Mouse (Mus musculus): Measurements from ENCODE around the gene Krt90. TPM values are rescaled to one million over a fixed set of nuclear protein-coding genes. Genes with fewer than 3 reads are reported as not detected.

Krt90 gene
- not detected for total RNA-seq (2023)

DNA sequence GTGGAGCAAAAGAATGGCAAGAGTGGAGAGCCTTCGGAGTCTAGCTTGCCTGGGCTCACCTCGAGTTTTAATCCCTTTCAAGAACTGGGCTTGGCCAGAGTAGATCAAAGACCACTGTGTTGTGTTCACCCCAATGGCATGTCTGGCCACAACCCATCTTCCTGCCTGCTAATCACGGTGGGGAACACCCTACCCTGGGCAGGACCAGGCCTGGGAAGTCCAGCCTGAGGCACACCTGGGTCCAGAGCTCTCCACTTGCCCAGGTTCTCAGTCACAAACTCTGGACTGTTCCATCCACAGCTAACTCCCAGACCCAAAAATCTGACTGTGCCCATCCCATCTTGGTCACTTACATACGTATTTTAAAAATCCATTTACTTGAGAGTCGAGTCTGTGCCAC lies at the start of gene Krt90:
Gene Krt90, minus strand, starts transcription at position 101 of the 400 bp plus-strand sequence.

DNA sequence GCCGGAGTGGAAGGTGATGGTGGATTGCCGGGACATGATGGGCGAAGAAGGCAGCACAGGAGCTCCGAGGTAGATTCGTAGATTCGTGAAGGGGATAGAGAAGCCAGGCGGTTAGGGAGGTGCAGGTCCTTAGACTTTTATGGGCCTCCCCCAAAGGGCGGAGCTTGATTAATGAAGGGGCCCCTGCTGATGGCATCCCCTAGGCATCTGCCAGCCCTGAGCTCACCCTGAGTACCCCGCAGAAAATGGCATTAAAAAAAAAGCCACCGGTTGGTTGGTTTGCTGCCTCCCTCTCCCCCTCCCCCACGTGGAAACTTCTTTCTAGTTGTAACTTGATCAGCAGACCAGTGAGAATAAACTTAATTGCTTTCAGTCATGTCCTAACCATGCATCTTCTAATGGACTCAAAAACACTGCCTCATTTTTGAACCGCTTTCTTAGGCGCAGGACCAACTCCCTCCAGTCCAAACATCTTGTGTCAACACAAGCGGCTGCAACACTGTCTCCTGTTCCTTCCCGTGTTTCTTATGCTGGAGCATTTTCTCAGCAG lies 11.1 kb upstream of the Krt90 start, which contains the start of gene Krt75:
Gene Krt75, minus strand, starts transcription at position 109 of the 550 bp plus-strand sequence.

DNA sequence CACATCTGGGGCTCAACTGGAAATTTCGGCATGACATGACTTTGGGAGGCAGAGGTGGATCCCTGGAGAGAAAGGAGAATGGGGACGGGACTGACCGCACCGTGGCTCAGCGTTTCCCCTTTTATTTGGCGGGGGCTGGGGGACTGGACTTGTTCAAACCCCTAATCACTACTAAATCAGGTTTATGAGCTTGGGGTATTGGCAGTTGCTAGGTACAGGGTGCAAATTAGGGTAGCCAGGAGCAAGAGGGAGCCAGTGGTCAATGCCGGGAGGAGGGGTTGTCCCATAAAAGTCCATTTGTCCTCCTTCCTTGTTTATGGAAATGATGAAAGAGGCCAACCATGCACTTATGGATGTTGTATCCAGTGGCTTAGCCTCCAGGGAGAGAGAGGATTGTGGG lies 12.2 kb downstream of the Krt90 start, which contains the start of gene Krt82:
Gene Krt82, minus strand, starts transcription at position 101 of the 400 bp plus-strand sequence.

DNA sequence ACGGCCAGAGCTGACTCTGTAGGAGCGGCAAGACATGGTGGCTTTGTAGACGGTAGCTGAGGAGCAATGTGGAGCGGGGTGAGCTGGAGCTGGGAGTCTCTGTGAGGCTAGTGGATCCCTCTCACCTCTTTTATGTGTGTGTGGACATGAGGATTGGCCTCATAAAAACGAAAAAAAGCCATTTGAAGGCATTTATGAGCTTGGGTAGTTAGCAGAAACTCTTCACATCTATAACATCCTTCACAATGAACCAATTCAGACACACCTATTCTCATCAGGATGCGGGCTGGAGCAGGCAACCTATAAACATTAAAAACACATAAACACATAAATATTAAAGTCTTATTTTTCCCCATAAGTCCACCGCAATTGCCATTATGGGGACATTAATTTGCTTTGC lies 30.0 kb downstream of the Krt90 start, which contains the start of gene Krt84:
Gene Krt84, minus strand, starts transcription at position 101 of the 400 bp plus-strand sequence.

DNA sequence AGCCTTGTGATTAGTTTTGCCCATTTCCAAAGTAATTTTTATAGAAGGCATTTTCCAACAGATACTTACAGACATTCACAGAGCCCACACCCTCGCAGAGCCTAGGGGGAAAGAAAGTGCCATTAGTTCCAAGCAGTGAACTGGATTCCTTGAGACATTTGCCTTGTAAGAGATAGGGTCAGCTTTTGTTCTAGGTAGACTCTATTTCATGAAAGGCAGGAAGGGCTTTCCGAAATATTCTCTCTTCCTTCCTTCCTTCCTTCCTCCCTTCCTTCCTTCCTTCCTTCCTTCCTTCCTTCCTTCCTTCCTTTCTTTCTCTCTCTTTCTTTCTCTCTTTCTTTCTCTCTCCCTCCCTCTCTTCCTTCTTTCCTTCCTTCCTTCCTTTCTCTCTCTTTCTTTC lies 45.6 kb downstream of the Krt90 start, which contains the start of gene Gm49425:
Gene Gm49425, minus strand, starts transcription at position 101 of the 400 bp plus-strand sequence.

Other genes with a start within 250 kb of the Krt90 start
- gene Krt80, start 192.8 kb downstream of the Krt90 start, total RNA-seq (2023) = 0.30 TPM
- gene Krt7, start 151.9 kb downstream of the Krt90 start, total RNA-seq (2023) = 1.1 TPM
- not detected for gene Krt87, start 124.1 kb downstream of the Krt90 start, total RNA-seq (2023)
- not detected for gene Krt88, start 115.2 kb downstream of the Krt90 start, total RNA-seq (2023)
- not detected for gene Krt81, start 99.2 kb downstream of the Krt90 start, total RNA-seq (2023)
- gene Krt86, start 89.5 kb downstream of the Krt90 start, total RNA-seq (2023) = not detected
- gene Krt83, start 71.4 kb downstream of the Krt90 start, total RNA-seq (2023) = not detected
- not detected for gene Gm49425, start 45.7 kb downstream of the Krt90 start, total RNA-seq (2023)
- not detected for gene Krt84, start 30.1 kb downstream of the Krt90 start, total RNA-seq (2023)
- gene Krt82, start 12.3 kb downstream of the Krt90 start, total RNA-seq (2023) = not detected
- gene Krt75, start 11.0 kb upstream of the Krt90 start, total RNA-seq (2023) = not detected
- gene Gm5414, start 65.2 kb upstream of the Krt90 start, total RNA-seq (2023) = not detected
- not detected for gene Gm5478, start 84.4 kb upstream of the Krt90 start, total RNA-seq (2023)
- gene Krt6b, start 117.3 kb upstream of the Krt90 start, total RNA-seq (2023) = not detected
- gene Krt6a, start 131.4 kb upstream of the Krt90 start, total RNA-seq (2023) = not detected
- gene Krt5, start 149.9 kb upstream of the Krt90 start, total RNA-seq (2023) = 0.50 TPM
- not detected for gene Krt71, start 180.2 kb upstream of the Krt90 start, total RNA-seq (2023)
- gene Krt72, start 223.5 kb upstream of the Krt90 start, total RNA-seq (2023) = not detected
- not detected for gene Krt73, start 239.4 kb upstream of the Krt90 start, total RNA-seq (2023)

Data from CD4-positive naive resting alpha-beta T cell, adult 57 days (primary cell).